Mouse (Mus musculus): ENCODE data around the gene Mical2. TPM values are rescaled to one million over a fixed set of nuclear protein-coding genes. Genes with fewer than 3 reads are reported as not detected.

The Mical2 gene
- polyA plus RNA-seq, 1 experiment from 2014 or later, result 11.5 TPM

DNA sequence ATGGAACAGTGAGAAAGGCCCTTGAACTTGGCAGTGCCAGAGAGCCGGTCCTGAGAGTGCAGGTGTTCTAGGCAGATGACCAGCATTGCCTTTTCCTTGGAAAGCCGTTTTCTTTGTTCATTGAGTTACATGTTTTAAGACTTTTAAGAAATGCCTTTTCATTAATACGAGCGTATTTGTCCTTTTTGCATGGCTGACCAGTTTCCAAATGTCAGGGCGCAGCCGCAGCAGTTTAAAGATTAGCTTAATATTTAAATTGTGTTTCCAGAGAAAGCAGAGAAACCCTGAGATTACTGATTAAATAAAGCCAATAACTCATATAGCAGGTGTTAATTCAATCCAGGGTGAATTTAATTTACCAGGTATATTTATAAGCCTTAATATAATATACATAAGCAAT is 187.6 kb downstream of the Mical2 start:
- H3K4me2 ChIP-seq (ENCODE audit: low read depth, low read length), result no peak overlapping the region
- H3K36me3 ChIP-seq (ENCODE audit: control insufficient read depth, insufficient read depth, low read length), result no peaks in the 10 kb centered on the region
- H3K4me1 ChIP-seq (ENCODE audit: control insufficient read depth, insufficient read depth, low read length), result peaks cover 24% of the 10 kb centered on the region
- no peak overlapping the region for H3K27ac ChIP-seq (replicated peaks; ENCODE audit: low read depth, low read length)
- no peak overlapping the region for H3K9ac ChIP-seq (ENCODE audit: low read depth, low read length)
- ATAC-seq (ENCODE audit: low read depth), result no peak
- no peak for DNase-seq (ENCODE audit: low spot score)
- H3K27me3 ChIP-seq (replicated peaks; ENCODE audit: control insufficient read depth, insufficient read depth, low read length), result no peaks in the 10 kb centered on the region
- H3K4me3 ChIP-seq (ENCODE audit: low read depth, low read length), result no peak overlapping the region
- WGBS, result 83% methylated on average over 6 of the region's 6 CpGs
- no peaks in the 10 kb centered on the region for H3K9me3 ChIP-seq (ENCODE audit: control insufficient read depth, low read length)

DNA sequence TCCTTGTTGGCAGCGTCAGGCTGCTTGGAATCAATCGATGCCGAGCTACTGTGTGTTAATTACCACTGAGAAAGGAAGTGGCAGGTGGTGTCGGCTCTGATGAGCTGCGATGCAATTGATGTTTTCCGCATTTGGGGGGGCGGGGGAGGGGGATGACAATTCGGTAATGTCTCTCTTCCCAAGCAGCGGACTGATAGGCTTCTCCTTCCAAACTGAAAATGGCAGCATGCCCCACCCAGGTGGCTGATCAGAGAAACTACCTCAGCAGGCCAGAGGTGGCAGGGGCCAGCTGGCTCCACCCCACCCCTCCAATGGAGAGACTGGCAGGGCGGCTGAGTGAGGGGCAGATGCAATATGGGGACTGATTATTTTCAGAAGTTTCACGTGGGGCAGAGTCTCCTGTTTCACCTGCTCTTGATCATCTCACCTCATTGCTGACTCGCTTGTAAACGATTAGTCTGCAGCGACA is 190.4 kb downstream of the Mical2 start:
- H3K27me3 ChIP-seq (replicated peaks; ENCODE audit: control insufficient read depth, insufficient read depth, low read length), result no peaks in the 10 kb centered on the region
- peak overlapping the region; percentile 40 for H3K4me2 ChIP-seq (ENCODE audit: low read depth, low read length)
- no peak overlapping the region for H3K4me3 ChIP-seq (ENCODE audit: low read depth, low read length)
- DNase-seq (ENCODE audit: low spot score) (peak; percentile 41), ATAC-seq (ENCODE audit: low read depth) (peak; percentile 56)
- no peaks in the 10 kb centered on the region for H3K36me3 ChIP-seq (ENCODE audit: control insufficient read depth, insufficient read depth, low read length)
- H3K9me3 ChIP-seq (ENCODE audit: control insufficient read depth, low read length), result no peaks in the 10 kb centered on the region
- H3K27ac ChIP-seq (replicated peaks; ENCODE audit: low read depth, low read length), result peak overlapping the region; percentile 41
- peaks cover 24% of the 10 kb centered on the region for H3K4me1 ChIP-seq (ENCODE audit: control insufficient read depth, insufficient read depth, low read length)
- peak overlapping the region; percentile 9; the same call in 1 of the 2 replicates for H3K9ac ChIP-seq (ENCODE audit: low read depth, low read length)
- WGBS, result 5% methylated on average over 14 of the region's 14 CpGs

DNA sequence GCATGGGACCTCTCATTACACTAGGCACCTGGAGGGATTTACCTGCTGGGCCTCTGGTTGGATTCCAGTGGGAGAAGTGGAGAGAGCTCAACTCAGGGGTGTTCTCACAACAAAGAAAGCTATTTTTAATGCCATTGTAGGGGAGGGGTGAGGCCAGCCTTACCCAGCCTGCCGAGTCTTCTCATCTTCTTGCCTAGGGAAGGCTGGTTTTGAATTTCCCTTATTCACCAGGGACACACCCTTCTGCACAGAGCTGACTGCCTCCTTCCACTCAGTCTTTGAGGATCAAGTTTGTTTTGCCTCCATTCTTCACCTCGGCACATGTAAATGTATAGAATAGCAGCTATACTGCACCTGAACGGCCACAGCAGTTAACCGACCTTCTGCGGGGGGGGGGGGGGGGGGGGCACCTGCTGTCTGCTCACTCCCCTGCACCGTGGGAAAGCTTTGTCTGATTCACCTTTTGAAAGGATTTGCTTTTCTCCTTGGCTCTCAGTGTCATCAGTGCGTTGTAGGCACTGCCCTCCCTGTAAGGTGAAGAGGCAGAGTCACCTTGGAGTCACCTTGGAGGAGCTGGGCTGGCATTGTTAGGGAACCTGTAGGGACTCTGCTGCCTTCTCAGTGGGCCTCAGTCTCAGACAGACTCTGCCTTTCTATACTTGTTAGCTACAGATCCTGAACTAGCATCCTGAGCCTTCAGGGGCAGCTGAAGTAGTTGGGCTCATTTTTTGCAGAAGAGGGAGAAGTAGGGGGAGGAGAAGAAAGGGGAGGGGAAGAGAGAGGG is 191.3 kb downstream of the Mical2 start:
- H3K9me3 ChIP-seq (ENCODE audit: control insufficient read depth, low read length), result no peaks in the 10 kb centered on the region
- H3K9ac ChIP-seq (ENCODE audit: low read depth, low read length), result no peak overlapping the region
- peak overlapping the region; percentile 40 for H3K4me2 ChIP-seq (ENCODE audit: low read depth, low read length)
- ATAC-seq (ENCODE audit: low read depth), result peak; percentile 92
- peaks cover 24% of the 10 kb centered on the region for H3K4me1 ChIP-seq (ENCODE audit: control insufficient read depth, insufficient read depth, low read length)
- peak overlapping the region; percentile 78 for H3K27ac ChIP-seq (replicated peaks; ENCODE audit: low read depth, low read length)
- H3K4me3 ChIP-seq (ENCODE audit: low read depth, low read length), result no peak overlapping the region
- WGBS, result 13% methylated on average over 5 of the region's 7 CpGs
- peak; percentile 90 for DNase-seq (ENCODE audit: low spot score)
- no peaks in the 10 kb centered on the region for H3K27me3 ChIP-seq (replicated peaks; ENCODE audit: control insufficient read depth, insufficient read depth, low read length)
- no peaks in the 10 kb centered on the region for H3K36me3 ChIP-seq (ENCODE audit: control insufficient read depth, insufficient read depth, low read length)

DNA sequence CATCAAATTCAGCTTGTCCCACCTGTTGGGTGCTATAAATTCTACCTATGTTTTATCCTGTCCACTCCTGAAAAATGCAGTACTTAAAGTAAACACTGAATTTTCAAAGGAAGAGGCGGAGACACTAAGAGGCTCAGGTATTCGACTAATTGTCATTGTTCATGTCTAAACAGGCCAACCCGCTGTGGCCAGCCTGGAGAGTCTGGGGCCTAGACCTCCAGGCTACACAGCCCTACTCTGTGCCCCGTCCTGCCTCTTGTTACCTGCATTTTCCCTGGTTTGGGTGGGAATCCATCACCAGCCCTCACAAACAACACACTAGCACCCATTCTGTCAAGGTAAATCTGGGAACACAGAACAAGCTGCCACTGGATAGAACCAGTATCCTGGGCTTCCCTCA is 191.9 kb downstream of the Mical2 start:
- Histone ChIP-seq H3K27ac (replicated peaks; ENCODE audit: low read depth, low read length) (peak overlapping the region; percentile 78), H3K9me3 (ENCODE audit: control insufficient read depth, low read length) (no peaks in the 10 kb centered on the region), H3K36me3 (ENCODE audit: control insufficient read depth, insufficient read depth, low read length) (no peaks in the 10 kb centered on the region), H3K9ac (ENCODE audit: low read depth, low read length) (no peak overlapping the region), H3K4me3 (ENCODE audit: low read depth, low read length) (no peak overlapping the region), H3K4me2 (ENCODE audit: low read depth, low read length) (no peak overlapping the region), H3K27me3 (replicated peaks; ENCODE audit: control insufficient read depth, insufficient read depth, low read length) (no peaks in the 10 kb centered on the region), H3K4me1 (ENCODE audit: control insufficient read depth, insufficient read depth, low read length) (peaks cover 24% of the 10 kb centered on the region)
- WGBS, result 64% methylated on average over 4 of the region's 4 CpGs
- no peak for ATAC-seq (ENCODE audit: low read depth)
- DNase-seq (ENCODE audit: low spot score), result peak; percentile 59

- ATAC-seq (ENCODE audit: low read depth), result no peak
- Histone ChIP-seq H3K4me1 (ENCODE audit: control insufficient read depth, insufficient read depth, low read length) (peaks cover 6% of the 10 kb centered on the region; the same call in 1 of the 2 replicates), H3K9me3 (ENCODE audit: control insufficient read depth, low read length) (no peaks in the 10 kb centered on the region), H3K4me2 (ENCODE audit: low read depth, low read length) (no peak overlapping the region), H3K9ac (ENCODE audit: low read depth, low read length) (no peak overlapping the region), H3K27ac (replicated peaks; ENCODE audit: low read depth, low read length) (no peak overlapping the region), H3K4me3 (ENCODE audit: low read depth, low read length) (no peak overlapping the region), H3K27me3 (replicated peaks; ENCODE audit: control insufficient read depth, insufficient read depth, low read length) (no peaks in the 10 kb centered on the region), H3K36me3 (ENCODE audit: control insufficient read depth, insufficient read depth, low read length) (no peaks in the 10 kb centered on the region)
- DNase-seq (ENCODE audit: low spot score), result peak; percentile 28
- 73% methylated on average over 4 of the region's 4 CpGs for WGBS
Observed at GRCm38 (mm10) chr7:112423438-112423837, 197.8 kb downstream of the Mical2 start.

DNA sequence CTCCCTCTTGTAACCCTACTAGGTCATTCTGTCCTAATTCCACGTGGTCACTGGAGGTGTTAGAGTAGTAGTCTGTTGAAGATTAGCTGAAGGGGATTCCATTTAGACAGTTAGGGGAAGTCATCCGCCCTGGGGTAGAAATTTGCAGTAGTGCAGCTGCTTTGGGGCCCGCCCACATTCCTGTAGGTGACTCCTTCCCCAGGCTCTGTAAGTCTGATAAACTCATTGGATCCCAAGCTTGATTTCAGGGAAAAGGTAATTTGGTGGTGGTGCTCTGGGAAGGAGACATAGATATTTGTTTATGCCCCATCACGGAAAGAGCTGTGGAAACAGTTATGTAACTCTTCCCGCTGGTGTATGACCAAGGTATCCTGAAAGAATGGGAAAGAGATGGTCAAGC is 201.2 kb downstream of the Mical2 start:
- ATAC-seq (ENCODE audit: low read depth), result no peak
- peak overlapping the region; percentile 64; the same call in 1 of the 2 replicates for H3K4me3 ChIP-seq (ENCODE audit: low read depth, low read length)

DNA sequence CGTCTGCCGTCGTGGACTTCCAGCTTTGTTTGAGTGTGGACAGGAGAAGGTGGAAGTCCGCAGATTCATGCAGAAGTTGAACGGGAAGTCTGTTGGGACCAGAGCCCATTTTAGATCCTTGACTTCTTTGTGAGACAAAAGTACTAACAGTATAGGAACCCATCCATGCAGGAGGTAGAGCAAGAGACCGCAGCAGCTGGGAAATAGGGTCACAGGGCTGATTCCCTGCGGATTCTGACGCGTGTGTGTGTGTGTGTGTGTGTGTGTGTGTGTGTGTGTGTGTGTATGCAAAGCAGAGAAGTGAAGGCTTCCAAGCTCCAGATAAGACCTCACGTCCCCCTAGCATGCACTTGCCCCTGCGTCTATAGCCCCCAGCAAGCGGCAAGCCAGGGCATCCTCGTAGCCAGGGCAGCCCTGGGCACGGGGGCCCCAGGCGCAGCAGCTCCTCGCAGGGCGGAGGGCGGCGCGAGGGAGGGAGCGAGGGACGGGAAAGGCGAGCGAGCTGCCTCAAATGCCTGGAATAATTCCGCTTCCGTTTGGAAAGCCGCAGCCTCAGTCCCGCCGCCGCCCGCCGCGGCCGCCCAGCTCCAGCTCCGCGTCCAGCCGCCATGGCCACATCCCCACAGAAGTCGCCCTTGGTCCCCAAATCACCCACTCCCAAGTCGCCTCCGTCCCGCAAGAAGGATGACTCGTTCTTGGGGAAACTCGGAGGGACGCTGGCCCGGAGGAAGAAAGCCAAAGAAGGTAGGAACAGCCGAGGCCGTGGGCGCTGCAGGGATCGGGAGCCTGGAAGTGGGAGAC is 201.9 kb downstream of the Mical2 start, which contains the start of gene Parva:
Parva (plus strand) TSS at position 149 of the 801 bp plus-strand sequence.
- WGBS, result under 1% methylated on average over 38 of the region's 49 CpGs
- peak within 1 kb of the TSS; percentile 64 for H3K4me3 ChIP-seq (ENCODE audit: low read depth, low read length)
- no peaks in the 10 kb centered on the region for H3K36me3 ChIP-seq (ENCODE audit: control insufficient read depth, insufficient read depth, low read length)
- H3K9me3 ChIP-seq (ENCODE audit: control insufficient read depth, low read length), result no peaks in the 10 kb centered on the region
- H3K4me2 ChIP-seq (ENCODE audit: low read depth, low read length), result peak within 1 kb of the TSS; percentile 68
- H3K4me1 ChIP-seq (ENCODE audit: control insufficient read depth, insufficient read depth, low read length), result peaks cover 14% of the 10 kb centered on the region; the same call in 1 of the 2 replicates
- no peaks in the 10 kb centered on the region for H3K27me3 ChIP-seq (replicated peaks; ENCODE audit: control insufficient read depth, insufficient read depth, low read length)
- peak; percentile 88 for ATAC-seq (ENCODE audit: low read depth)
- peak within 1 kb of the TSS; percentile 87 for H3K9ac ChIP-seq (ENCODE audit: low read depth, low read length)
- peak; percentile 92 for DNase-seq (ENCODE audit: low spot score)
- peak within 1 kb of the TSS; percentile 97 for H3K27ac ChIP-seq (replicated peaks; ENCODE audit: low read depth, low read length)

More for the DNA sequence above, 201.2 kb downstream of the Mical2 start:
- DNase-seq (ENCODE audit: low spot score), result no peak
- WGBS, result 47% methylated on average over 5 of the region's 5 CpGs
- H3K36me3 ChIP-seq (ENCODE audit: control insufficient read depth, insufficient read depth, low read length), result no peaks in the 10 kb centered on the region
- peaks cover 14% of the 10 kb centered on the region; the same call in 1 of the 2 replicates for H3K4me1 ChIP-seq (ENCODE audit: control insufficient read depth, insufficient read depth, low read length)
- H3K27ac ChIP-seq (replicated peaks; ENCODE audit: low read depth, low read length), result peak overlapping the region; percentile 97
- H3K9me3 ChIP-seq (ENCODE audit: control insufficient read depth, low read length), result no peaks in the 10 kb centered on the region
- peak overlapping the region; percentile 87 for H3K9ac ChIP-seq (ENCODE audit: low read depth, low read length)
- H3K27me3 ChIP-seq (replicated peaks; ENCODE audit: control insufficient read depth, insufficient read depth, low read length), result no peaks in the 10 kb centered on the region
- H3K4me2 ChIP-seq (ENCODE audit: low read depth, low read length), result peak overlapping the region; percentile 68

DNA sequence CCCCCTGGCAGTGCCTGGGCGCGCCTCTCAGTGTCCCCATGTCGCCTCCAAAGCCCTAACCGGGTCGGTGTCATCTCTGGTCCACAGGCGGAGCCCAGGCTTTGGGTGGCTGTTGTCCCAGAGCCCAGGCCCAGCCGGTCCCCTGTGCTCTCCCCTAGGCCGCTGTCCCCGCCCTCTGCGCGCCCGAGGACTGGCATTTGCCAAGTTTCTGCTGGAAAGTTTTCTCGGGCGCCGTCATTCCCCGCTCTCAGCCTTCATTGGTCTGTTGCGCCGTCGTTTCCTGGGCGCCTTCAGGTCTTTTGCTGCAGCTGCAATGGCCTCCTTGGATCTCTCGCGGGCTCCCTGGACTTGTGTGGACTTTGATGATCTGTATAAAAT is 202.5 kb downstream of the Mical2 start:
- Histone ChIP-seq H3K27ac (replicated peaks; ENCODE audit: low read depth, low read length) (peak overlapping the region; percentile 97), H3K36me3 (ENCODE audit: control insufficient read depth, insufficient read depth, low read length) (no peaks in the 10 kb centered on the region), H3K4me3 (ENCODE audit: low read depth, low read length) (peak overlapping the region; percentile 64), H3K9ac (ENCODE audit: low read depth, low read length) (peak overlapping the region; percentile 87), H3K4me2 (ENCODE audit: low read depth, low read length) (peak overlapping the region; percentile 68), H3K4me1 (ENCODE audit: control insufficient read depth, insufficient read depth, low read length) (peaks cover 14% of the 10 kb centered on the region; the same call in 1 of the 2 replicates), H3K9me3 (ENCODE audit: control insufficient read depth, low read length) (no peaks in the 10 kb centered on the region), H3K27me3 (replicated peaks; ENCODE audit: control insufficient read depth, insufficient read depth, low read length) (no peaks in the 10 kb centered on the region)
- 0% methylated on average over 18 of the region's 22 CpGs for WGBS
- DNase-seq (ENCODE audit: low spot score), result peak; percentile 92
- ATAC-seq (ENCODE audit: low read depth), result peak; percentile 93

Measured in embryonic facial prominence, embryonic 14.5 days (tissue).